Mouse (Mus musculus) thymus, adult 2 months (tissue): ENCODE measurements at regions not wholly inside any gene's neighbourhood (a gene's known extent, or its start where the extent isn't known, plus 50 kb on each side); places are given as distances from the start of the nearest gene placed in this dataset.

Source experiments
- DNase-seq: peaks from one replicate; pipeline ENCODE4 v3.0.0; 2021
- H3K27ac ChIP-seq: fragments of 200-500 bp; 2 replicates; pipeline ENCODE4 v1.5.1; 2012; ENCODE audit warnings: low read length, control low read depth; ENCODE audit not compliant: control insufficient read depth, insufficient read depth
- H3K27me3 ChIP-seq: fragments of 200-500 bp; 2 replicates; pipeline ENCODE4 v1.6.1; 2012; ENCODE audit warnings: mild to moderate bottlenecking, low read length, moderate library complexity, mixed read lengths; ENCODE audit not compliant: control insufficient read depth, insufficient read depth
- H3K36me3 ChIP-seq: fragments of 200-500 bp; 2 replicates; pipeline ENCODE4 v1.6.1; 2012; ENCODE audit warnings: mild to moderate bottlenecking, low read length, moderate library complexity; ENCODE audit not compliant: control insufficient read depth, insufficient read depth
- H3K4me1 ChIP-seq: fragments of 200-500 bp; replicated peaks from 2 replicates; pipeline ENCODE4 v1.6.1; 2012; ENCODE audit warnings: low read length; ENCODE audit not compliant: control insufficient read depth, insufficient read depth
- H3K4me3 ChIP-seq: fragments of 200-500 bp; 2 replicates; pipeline ENCODE4 v1.5.1; 2012; ENCODE audit warnings: mild to moderate bottlenecking, low read length, control low read depth, moderate library complexity; ENCODE audit not compliant: control insufficient read depth, insufficient read depth
- CTCF ChIP-seq: fragments of 200-500 bp; IDR thresholded peaks from 2 replicates; pipeline ENCODE4 v1.5.1; 2012; ENCODE audit warnings: mild to moderate bottlenecking, control low read depth, low read length, moderate library complexity, borderline replicate concordance; ENCODE audit not compliant: control insufficient read depth, poor library complexity, insufficient read depth; ENCODE audit errors: extremely low read depth
- POLR2A ChIP-seq: fragments of 200-500 bp; IDR thresholded peaks from 2 replicates; pipeline ENCODE4 v1.6.1; 2012; ENCODE audit warnings: mild to moderate bottlenecking, low read length, control low read depth, moderate library complexity; ENCODE audit not compliant: control insufficient read depth, poor library complexity, insufficient read depth; ENCODE audit errors: extremely low read depth
- WGBS: fragments of 180-500 bp; shearing (Covaris S2); methylation state at CpG from one replicate; pipeline ENCODE4 v1.1.7; 2018; 5-methylcytosine and 5-hydroxymethylcytosine counted together

DNA sequence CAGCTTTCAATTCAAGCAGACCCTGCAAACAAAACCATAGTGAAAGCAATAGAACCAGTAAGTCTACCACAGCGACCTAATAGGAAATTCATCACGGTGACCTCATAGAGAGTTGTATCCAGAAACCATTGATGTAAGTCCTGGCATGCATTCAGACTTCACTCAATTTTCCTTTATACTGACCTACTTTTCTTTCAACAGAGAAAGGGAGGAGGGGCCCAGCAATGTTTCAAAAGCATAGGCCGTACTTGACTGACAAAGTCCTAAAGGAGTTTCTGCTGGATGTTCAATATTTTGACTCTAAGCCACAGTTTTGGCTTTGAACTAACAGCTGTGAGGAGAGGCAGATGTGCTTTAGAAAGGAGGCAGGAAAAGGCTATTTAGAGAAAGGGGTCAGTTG, 88.4 kb downstream of the AI593442 start:
- no peaks in the 10 kb centered on the region for H3K4me1 ChIP-seq
- TF ChIP-seq POLR2A (no peak), CTCF (no peak)
- 96% methylated on average over 3 of the region's 3 CpGs for WGBS

GRCm38 (mm10) chr9:52574066-52574465, 105.5 kb downstream of the AI593442 start:
- 61% methylated on average over 4 of the region's 4 CpGs for WGBS
- no peaks in the 10 kb centered on the region for H3K36me3 ChIP-seq
- DNase-seq, result no peak
- H3K4me3 ChIP-seq, result no peak overlapping the region
- no peaks in the 10 kb centered on the region for H3K27me3 ChIP-seq
- TF ChIP-seq POLR2A, result no peak
- TF ChIP-seq CTCF, result no peak
- no peak overlapping the region for H3K27ac ChIP-seq
- H3K4me1 ChIP-seq, result no peaks in the 10 kb centered on the region

More for the DNA sequence above, 88.4 kb downstream of the AI593442 start:
- no peaks in the 10 kb centered on the region for H3K36me3 ChIP-seq
- no peak for DNase-seq
- no peak overlapping the region for H3K27ac ChIP-seq
- no peaks in the 10 kb centered on the region for H3K27me3 ChIP-seq
- H3K4me3 ChIP-seq, result no peak overlapping the region

- no peak overlapping the region for H3K4me3 ChIP-seq
- no peaks in the 10 kb centered on the region for H3K4me1 ChIP-seq
- WGBS, result 64% methylated on average over 2 of the region's 2 CpGs
- no peaks in the 10 kb centered on the region for H3K27me3 ChIP-seq
- H3K36me3 ChIP-seq, result no peaks in the 10 kb centered on the region
- no peak for DNase-seq
- no peak overlapping the region for H3K27ac ChIP-seq
- TF ChIP-seq CTCF, result no peak
- TF ChIP-seq POLR2A, result no peak
Measured at GRCm38 (mm10) chr9:52551577-52552281, 127.9 kb downstream of the AI593442 start.

DNA sequence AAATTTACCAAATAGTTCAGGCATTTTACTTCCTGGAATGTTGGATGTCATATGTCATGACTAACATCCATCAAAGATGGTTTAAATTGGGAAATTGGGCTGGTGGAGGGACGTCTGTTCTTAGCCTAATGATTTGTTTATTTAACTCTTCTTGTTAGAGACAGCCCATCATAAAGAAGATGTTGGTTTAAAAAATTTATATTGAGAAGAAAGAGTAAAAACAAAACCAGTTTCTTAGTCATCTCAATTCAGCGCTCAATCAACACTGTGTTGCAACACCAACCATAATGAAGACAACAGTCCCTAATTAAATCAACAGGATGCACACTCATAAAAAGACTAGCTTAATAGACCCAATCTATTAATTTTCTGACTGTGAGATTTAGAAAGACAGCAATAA, 133.5 kb downstream of the AI593442 start:
- Histone ChIP-seq H3K4me1 (no peaks in the 10 kb centered on the region), H3K27me3 (no peaks in the 10 kb centered on the region), H3K27ac (no peak overlapping the region), H3K4me3 (no peak overlapping the region), H3K36me3 (no peaks in the 10 kb centered on the region)
- WGBS, result 92% methylated on average over 2 of the region's 2 CpGs
- no peak for TF ChIP-seq CTCF
- TF ChIP-seq POLR2A, result no peak
- DNase-seq, result no peak

DNA sequence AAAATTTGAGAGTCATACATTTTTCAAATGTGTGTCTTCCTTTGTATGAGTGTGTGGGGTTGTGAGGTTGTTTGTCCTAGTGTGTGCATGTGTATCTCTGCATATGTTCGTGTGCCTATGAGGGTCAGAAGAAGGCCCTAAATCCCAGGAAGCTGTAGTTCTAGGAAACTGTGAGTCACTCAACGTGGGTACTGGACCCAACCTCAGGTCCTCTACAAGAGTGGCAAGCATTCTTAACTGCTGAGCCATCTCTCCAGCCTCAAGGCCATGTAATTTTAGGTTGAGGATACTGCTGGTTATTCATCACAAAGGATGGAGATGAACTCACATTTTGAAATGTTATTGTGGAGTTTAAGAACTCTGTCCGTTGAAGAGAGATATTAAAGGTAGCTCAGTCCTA, 140.5 kb downstream of the AI593442 start:
- TF ChIP-seq CTCF, result no peak
- TF ChIP-seq POLR2A, result no peak
- WGBS, result 85% methylated on average over 3 of the region's 3 CpGs
- H3K27ac ChIP-seq, result no peak overlapping the region
- DNase-seq, result no peak
- no peaks in the 10 kb centered on the region for H3K4me1 ChIP-seq
- H3K36me3 ChIP-seq, result no peaks in the 10 kb centered on the region
- H3K27me3 ChIP-seq, result no peaks in the 10 kb centered on the region
- H3K4me3 ChIP-seq, result no peak overlapping the region

DNA sequence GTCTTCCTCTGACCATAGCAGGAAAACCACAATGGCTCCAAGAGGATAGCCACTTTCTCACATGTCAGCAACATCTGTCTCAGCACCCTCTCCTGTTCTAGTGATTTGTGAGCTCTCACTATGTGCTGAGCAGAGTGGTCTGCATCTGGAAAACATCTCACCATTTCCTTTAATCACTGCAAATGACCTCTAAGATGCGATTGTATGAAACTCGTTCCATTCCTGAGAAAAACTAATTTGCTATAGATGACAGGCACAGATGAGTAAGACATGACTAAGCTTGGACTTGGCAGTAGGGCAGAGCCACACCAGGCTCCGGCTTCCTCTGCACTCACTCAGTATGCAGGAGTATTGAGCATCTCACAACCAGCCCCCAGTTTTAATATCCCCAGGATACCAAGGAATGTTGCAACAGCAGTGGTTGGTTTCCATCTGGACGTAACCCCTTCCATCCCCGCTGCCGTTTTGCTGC, 150.1 kb downstream of the AI593442 start:
- WGBS, result 68% methylated on average over 6 of the region's 6 CpGs

More for the DNA sequence above, 150.1 kb downstream of the AI593442 start:
- H3K36me3 ChIP-seq, result no peaks in the 10 kb centered on the region
- no peaks in the 10 kb centered on the region for H3K4me1 ChIP-seq
- no peak overlapping the region for H3K27ac ChIP-seq
- DNase-seq, result no peak
- H3K4me3 ChIP-seq, result no peak overlapping the region
- TF ChIP-seq POLR2A, result no peak
- no peak for TF ChIP-seq CTCF
- H3K27me3 ChIP-seq, result no peaks in the 10 kb centered on the region
